8 mouse cellular contexts compared by ENCODE assay signal in the genomic region with DNA sequence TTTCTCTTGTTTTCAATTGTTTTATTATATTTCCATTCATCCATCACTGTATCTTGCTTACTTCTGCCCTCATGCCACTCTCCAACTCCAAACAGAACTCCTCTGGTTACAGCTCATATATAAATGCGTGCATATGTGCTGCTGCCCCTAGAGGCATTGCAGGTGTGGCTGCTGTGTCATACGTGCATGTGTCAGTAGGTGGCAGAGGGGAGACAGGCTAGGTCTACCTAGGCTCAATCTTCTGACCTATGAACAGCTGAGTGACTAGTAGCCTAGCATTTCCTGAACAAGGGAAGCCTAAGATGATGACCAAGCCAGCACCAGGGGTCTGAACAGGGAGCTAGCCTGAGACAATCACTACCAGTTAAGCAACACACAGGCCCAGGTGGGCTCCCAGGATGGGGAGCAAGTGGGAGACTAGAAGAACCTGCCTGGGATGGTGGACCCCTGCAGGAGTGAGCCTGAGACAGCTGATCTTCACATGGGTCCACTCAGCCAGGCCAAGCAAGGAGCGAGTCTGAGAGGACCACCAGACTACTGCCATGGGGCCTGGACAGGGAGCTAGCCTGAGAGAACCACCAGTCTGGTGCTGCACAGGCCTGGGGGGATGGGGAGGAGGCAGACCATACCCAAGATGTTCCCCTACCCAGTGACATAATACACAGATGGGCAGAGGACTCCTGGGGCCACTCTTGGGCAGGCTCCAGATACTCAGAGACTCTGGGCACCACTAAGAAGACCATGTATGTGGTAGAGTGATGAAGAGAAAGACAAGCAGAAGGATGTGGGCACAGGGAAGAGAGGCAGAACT. TPM values are rescaled to one million over a fixed set of nuclear protein-coding genes. Genes with fewer than 3 reads are reported as not detected.
DNase-seq lines count a peak whose midpoint lies in the region; ATAC-seq and TF ChIP-seq lines count a peak whose summit lies in the region.

No protein-coding gene starts in this region.

- in situ Hi-C loops in Patski (cut with MboI; ENCODE audit: low pct_unique_long_range_greater_than_20kb) = no loop called here

- H3K9ac ChIP-seq in forebrain, embryonic 16.5 days (replicated peaks; ENCODE audit: low read depth, low read length) = no peak overlapping the region

- CTCF ChIA-PET in Patski (lab: Charles Lee) = interaction anchor here (0.7 to 4.8 kb wide), 16 partner anchors 8 to 78 kb away, joined by 3 to 28 read pairs (median 4); a partner anchor contains a TSS

- WGBS in forebrain, embryonic 16.5 days = 50% methylated on average over 3 of the region's 3 CpGs
- 45% methylated on average over 3 of the region's 3 CpGs for WGBS in kidney, adult 2 months

- TF ChIP-seq POLR2A in kidney, adult 2 months (IDR thresholded peaks at IDR 0.05; ENCODE audit: low read depth, low read length) = no peak

- no peak overlapping the region for H3K4me2 ChIP-seq in forebrain, embryonic 16.5 days (ENCODE audit: low read length)

- POLR2A ChIA-PET in Patski (lab: Charles Lee) = interaction anchor here (0.6 kb wide), 1 partner anchor 69 kb away, joined by 4 read pairs; no protein-coding TSS in a partner anchor

- TF ChIP-seq CTCF in Patski (IDR thresholded peaks at IDR 0.05) = peak; percentile 95
- TF ChIP-seq CTCF in kidney, adult 2 months (conservative IDR thresholded peaks at IDR 0.05; ENCODE audit: insufficient read depth, insufficient read length, low read depth, low read length) = peak; percentile 97

- no peaks in the 10 kb centered on the region for H3K27me3 ChIP-seq in Patski
- H3K27me3 ChIP-seq in forebrain, embryonic 16.5 days (replicated peaks; ENCODE audit: control insufficient read depth, insufficient read depth, low read length) = no peaks in the 10 kb centered on the region
- H3K27me3 ChIP-seq in kidney, adult 2 months (replicated peaks; ENCODE audit: control insufficient read depth, insufficient read depth, low read length) = no peaks in the 10 kb centered on the region

- H3K27ac ChIP-seq in forebrain, embryonic 16.5 days (ENCODE audit: low read length) = no peak overlapping the region
- no peak overlapping the region for H3K27ac ChIP-seq in kidney, adult 2 months (ENCODE audit: insufficient read depth, low read depth, low read length)

- H3K9me3 ChIP-seq in forebrain, embryonic 16.5 days (ENCODE audit: control insufficient read depth, low read length) = no peaks in the 10 kb centered on the region

- peaks cover 20% of the 10 kb centered on the region for H3K4me1 ChIP-seq in forebrain, embryonic 16.5 days (replicated peaks; ENCODE audit: control insufficient read depth, insufficient read depth, low read length)
- peaks cover 24% of the 10 kb centered on the region for H3K4me1 ChIP-seq in kidney, adult 2 months (ENCODE audit: control insufficient read depth, insufficient read depth, low read length)

- no peaks in the 10 kb centered on the region for H3K36me3 ChIP-seq in forebrain, embryonic 16.5 days (ENCODE audit: control insufficient read depth, insufficient read depth)
- no peaks in the 10 kb centered on the region for H3K36me3 ChIP-seq in kidney, adult 2 months (ENCODE audit: control insufficient read depth, insufficient read depth, low read length)

- DNase-seq in frontal cortex, postnatal 25 days (ENCODE audit: low spot score in 2 of 2) = no peak
- no peak for DNase-seq in Patski (ENCODE audit: low read depth, low spot score)
- peak; percentile 77 for DNase-seq in kidney, adult 2 months
- peak; percentile 65 for DNase-seq in lung, postnatal 10 days
- DNase-seq in spleen, postnatal 14 days (ENCODE audit: low spot score in 2 of 2) = peak; percentile 20 to 57
- no peak for DNase-seq in gastrocnemius, postnatal 4 days (ENCODE audit: low spot score in 2 of 2)

- ATAC-seq in frontal cortex, adult (ENCODE audit: low TSS enrichment) = 0 out of 2 replicates have a peak, but pooled peaks have one; percentile 51
- peak; percentile 63 for ATAC-seq in Patski
- peak; percentile 56 for ATAC-seq in forebrain, embryonic 16.5 days

- no peak overlapping the region for H3K4me3 ChIP-seq in forebrain, embryonic 16.5 days (replicated peaks; ENCODE audit: low read length)
- H3K4me3 ChIP-seq in kidney, adult 2 months (ENCODE audit: insufficient read depth, low read depth, low read length) = no peak overlapping the region

RNA-seq across cellular contexts. Expression of a gene that starts 17.5 kb away (rescaled TPM):
- 49.3 TPM for polyA plus RNA-seq in Patski (2021)
- polyA plus RNA-seq in forebrain, embryonic 16.5 days (2015; fragmentation: Nextera tagmentation; extraction: Ambion mirVana) = 33.7 and 37.8 TPM in 2 replicates
- polyA plus RNA-seq in kidney, adult 2 months (2012; rRNA removed) = 17.6 and 26.2 TPM in 2 replicates
- total RNA-seq in gastrocnemius, postnatal 4 days (2021) = 10 to 100 TPM; 26.1 to 32.0 TPM

Comparison
In these comparisons a context has a peak if more than half of its experiments do, and no peak if none do; other contexts are left out.
1. DNase-seq: peak in kidney, adult 2 months (single experiment), lung, postnatal 10 days (single experiment) and spleen, postnatal 14 days (2 of 2); none in frontal cortex, postnatal 25 days (0 of 2), Patski (single experiment) and gastrocnemius, postnatal 4 days (0 of 2).
2. Peak in every context shown above with its lines, with median percentiles within 50 percentile points of each other: ATAC-seq.